Mouse (Mus musculus) granulocyte monocyte progenitor cell, adult 5-6 weeks (primary cell): Measurements from ENCODE around the gene Tnf. TPM values are rescaled to one million over a fixed set of nuclear protein-coding genes. Genes with fewer than 3 reads are reported as not detected.
"Not testable (repeated sequence)": the region's sequence is repeated elsewhere in the genome, so short reads cannot be mapped to it uniquely, and the experiment has no call there.

Source experiments
- ATAC-seq: replicated peaks from 2 replicates; pipeline ENCODE4 v1.8.0; 2016; ENCODE audit warnings: mild to moderate bottlenecking, moderate TSS enrichment, inconsistent platforms; ENCODE audit not compliant: poor library complexity, severe bottlenecking
- total RNA-seq, 2 experiments: library from RNA; stranded (forward) in 1 of 2; stranded (reverse) in 1 of 2; fragments of 200-712, 200-1000 nt in 1 of 2; fragments of >200 nt in 1 of 2; fragmentation: Nextera tagmentation in 1 of 2; gene quantifications; 2 replicates each; pipeline ENCODE4 v1.2.3; 2014 to 2017

Tnf gene
- total RNA-seq, 2 experiments from 2014 or later = 5.9 to 15.2 TPM

DNA sequence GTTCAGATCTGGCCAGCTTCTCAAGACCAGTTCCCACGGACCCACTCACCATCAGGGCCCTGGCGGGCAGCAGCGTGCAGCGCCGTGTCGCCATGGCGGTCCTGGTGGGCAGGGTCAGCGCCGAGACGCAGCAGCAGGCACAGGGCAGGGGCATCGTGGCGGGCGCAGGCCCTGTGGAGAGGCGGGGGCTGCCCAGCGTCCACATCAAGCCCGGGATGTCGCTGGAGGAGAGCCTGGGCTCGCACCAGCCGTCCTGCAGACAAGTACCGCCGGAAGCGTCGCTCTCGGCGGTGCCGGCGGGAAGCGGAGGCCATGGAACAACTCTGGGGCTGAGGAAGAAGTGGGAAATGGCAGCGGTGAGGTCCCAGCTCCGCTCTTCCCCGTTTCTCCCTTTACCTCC, 33.1 kb upstream of the Tnf start:
- 0 out of 2 replicates have a peak, but pooled peaks have one; percentile 1 for ATAC-seq

DNA sequence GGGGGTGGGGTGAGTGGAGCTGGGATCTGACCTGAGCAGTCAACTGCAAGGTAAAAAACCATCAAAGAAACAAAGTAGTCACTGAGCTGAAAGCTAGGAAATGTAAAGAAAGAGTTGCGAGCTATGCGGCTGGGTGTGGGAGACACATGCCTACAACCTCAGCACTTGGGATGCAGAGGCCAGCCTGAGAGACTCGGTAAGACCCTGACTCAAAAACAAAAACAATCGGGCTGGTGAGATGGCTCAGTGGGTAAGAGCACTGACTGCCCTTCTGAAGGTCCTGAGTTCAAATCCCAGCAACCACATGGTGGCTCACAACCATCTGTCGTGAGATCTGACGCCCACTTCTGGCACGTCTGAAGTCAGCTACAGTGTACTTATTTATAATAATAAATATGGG, 32.3 kb upstream of the Tnf start:
- not testable (repeated sequence) for ATAC-seq

DNA sequence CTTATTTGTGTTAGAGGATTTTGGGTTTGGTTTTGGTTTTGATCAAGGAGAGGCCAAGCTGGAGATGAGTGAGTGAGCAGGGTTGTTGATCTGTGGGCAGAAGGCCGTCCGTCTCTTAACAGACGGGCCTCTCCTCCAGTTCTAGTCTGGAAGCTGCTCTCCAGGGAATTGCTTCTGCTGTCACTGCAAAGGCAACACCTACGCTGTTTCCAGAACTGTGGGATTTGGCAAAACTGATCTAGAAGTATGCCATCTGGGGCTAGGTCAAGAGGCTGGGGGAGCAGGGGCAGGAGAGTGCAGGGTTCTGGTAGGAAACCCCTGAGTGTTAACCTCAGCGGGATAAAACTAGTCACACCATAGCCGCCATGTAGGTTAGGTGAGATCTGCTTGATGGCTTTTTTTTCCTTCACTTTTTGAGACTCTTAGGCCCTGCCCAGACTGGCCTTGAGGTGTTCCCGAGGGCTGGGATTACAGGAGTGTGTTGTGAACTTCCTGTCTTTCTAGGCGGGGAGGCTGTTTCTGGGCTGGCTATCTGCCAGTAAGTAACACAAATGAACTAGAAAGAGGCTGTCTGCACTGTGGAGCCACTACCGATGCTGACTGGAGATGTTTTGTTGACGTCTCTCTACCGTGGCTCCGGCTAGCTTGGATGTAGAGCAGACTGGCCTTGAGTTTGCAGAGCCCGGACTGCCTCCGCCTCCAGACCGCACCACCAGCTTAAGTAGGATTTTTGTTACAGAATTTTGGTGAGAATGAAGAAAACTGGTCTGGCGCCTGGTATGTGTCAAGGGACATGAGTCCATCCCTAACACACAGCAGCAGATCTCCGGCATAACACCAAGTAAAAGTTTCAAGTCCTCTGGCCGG, 31.5 kb upstream of the Tnf start, which contains the start of gene Atp6v1g2:
Atp6v1g2 (plus strand) TSS at position 547 of the 867 bp plus-strand sequence.
- ATAC-seq = no peak

DNA sequence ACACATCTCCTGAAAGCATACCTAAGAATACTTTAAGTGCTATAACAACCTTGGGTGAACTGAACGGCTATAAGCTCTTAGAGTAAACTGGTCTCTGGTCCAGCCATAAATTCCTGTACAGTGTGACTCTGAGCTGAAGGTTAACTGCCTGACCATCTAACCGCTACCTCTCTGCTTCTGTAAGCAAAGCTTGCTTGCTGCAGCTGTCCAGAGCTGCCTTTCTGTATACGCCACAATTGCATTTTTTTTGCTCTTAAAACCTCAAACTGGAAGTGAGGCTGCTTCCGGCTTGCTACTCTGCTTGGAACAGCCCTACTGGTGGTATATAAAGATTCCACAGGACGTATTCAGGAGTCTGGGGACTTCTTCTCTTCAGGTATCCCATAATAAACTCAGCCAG, 30.9 kb upstream of the Tnf start:
- ATAC-seq = 0 out of 2 replicates have a peak, but pooled peaks have one; percentile 6

DNA sequence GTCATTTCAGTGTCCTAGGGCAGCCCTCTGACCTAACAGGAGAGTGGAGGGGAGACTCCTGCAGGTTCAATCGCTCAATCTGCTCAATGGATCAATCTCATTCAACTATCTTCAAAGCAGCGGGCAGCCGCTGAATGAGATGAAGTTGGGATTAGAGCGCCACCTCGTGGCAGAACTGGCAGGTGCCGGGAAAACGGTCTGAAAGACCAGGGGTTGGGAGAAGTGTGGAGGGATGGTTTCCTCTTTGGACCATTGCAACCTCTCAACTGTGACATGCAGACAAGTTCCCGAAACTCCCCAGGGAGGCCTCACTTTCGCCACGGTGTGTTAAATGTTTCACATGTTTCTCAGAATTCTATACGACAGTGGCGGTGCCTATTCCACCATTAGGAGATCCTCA, 30.2 kb upstream of the Tnf start:
- ATAC-seq = peak; percentile 17; the same call in 1 of the 2 replicates

DNA sequence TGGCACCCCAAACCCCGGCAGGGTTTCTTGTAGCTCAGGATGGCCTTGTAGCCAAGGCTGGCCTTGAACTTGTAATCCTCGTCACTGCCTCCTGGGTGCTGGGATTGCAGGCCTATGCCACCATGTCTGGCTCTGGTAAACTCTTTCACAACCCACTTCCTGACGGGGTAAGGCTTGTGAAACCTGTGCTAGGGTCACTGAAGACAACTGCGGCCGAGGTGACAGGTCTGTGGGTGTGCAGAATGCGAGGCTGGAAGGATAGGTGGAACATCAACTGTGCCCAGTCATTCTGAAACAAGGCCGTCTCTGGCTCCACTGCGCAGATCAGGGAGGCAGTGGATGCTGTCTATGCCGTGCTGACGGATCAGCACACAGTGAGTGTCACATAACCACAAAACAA, 29.2 kb upstream of the Tnf start:
- ATAC-seq = peak; percentile 58

DNA sequence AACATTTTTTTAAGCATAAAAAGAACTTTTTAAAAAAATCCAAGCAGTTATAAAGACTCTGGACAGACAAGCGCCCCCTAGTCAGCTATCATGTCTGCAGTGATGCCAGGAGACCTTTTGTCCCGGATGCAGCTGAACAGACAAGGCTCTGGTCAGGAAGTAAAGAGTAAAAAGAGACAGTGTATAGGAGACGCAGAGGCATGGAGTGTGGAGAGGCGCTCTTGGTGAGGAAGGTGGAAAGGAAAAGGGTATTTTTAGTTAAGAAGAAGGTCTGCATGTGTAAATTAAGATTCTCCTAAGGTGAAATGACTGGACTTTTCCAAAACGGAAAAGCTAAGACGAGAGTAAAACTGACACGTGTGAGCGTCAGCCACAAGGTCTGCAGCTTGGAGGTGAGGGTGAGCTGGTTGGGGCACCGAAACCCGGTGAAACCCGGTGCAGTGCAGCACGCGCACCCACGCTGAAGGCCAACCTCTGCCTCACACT, 24.8 kb upstream of the Tnf start:
- no peak for ATAC-seq

DNA sequence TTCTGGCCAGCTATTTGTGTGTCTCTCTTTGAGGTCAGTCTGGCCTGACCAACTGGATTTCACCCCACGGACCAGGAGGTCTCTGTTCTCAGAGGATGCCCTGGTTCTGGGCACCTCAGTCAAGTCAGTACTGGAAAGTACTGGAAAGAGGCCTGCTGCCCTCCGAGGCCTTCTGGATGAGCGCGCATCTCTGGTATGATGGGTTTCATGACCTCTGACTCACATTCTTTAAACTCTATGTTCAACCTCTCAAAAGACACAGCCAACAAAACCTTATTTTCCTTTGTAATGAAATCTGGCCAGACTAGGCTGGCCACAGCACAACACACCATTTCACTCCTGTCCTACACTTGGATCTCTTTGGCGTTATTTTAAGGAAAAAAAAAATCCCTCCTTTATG, 23.6 kb upstream of the Tnf start:
- no peak for ATAC-seq

DNA sequence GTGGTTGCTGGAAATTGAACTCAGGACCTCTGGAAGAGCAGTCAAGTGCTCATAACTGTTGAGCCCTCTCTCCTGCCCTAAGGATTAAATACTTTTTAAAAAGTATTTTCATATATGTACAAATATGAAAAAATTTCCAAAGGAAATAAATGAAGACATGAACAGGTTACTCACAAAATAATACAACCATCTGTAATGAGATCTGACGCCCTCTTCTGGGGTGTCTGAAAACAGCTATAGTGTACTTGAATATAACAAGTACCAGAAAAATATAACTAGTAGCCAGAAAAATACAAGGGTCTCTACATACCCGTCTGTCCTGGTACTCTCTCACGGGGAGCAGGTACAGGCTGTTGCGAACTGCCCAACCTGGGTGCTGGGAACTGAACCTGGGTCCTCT, 22.8 kb upstream of the Tnf start:
- ATAC-seq = no peak

DNA sequence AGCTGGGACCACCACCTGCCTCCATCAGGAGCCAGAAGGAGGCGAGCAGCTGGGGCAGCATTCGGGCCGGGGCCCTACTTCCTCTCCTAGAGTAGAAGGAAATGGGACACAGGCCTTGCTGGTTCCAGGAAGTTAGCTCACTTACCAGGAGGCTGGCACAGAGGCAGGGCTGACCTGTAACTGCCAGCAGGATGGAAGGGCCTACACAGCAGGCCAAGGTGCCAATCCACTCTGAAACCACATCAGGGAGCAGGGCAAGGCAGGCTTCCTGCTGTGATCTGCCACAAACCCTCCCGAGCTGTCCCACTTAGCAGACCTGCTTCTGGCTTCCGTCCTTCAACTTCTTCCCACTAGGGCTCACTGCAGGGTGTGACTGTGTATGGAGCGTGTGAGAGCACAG, 20.5 kb upstream of the Tnf start:
- peak; percentile 42 for ATAC-seq

DNA sequence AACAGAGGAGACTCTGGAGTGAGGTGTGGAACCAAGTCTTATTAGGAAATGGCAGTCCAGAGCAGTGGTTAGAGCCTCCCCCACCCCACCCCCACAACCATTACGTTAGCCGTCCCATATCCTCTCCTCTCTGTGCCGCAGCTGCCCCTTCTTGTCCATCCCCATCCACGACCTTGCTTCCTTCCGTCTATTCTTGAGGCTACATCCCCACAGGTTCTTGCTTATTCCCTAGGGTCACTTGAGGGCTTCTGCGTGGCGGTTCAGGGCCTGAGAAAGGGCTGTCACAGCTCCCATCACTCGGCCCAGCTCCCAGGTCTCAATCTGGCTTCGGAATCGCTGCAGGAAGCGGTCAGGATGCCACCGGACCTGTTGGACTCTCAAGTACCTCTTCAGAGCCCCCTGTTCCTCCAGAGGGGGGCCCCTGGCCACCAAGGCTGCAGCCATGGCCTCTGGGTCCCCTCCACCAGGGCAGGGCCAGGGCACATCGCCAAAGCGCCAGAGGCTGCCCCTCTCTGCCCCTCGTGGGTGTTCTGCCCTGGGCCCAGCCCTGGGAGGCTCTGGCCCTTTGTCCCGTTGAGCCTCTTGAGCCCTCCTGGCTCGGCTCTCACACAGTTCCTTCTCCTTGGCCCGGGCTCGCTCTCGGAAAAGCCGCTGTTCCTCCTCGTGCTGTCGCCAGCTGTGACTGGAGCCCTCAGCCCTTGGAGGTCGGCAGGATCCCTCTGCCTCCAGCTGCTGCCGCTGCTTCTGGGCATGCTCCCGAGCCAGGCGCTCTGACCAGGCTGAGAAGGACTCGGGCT, 18.5 kb upstream of the Tnf start, which contains the start of gene Gm16181:
Gm16181 (plus strand) TSS at position 679 of the 797 bp plus-strand sequence.
- peak; percentile 5; the same call in 1 of the 2 replicates for ATAC-seq

DNA sequence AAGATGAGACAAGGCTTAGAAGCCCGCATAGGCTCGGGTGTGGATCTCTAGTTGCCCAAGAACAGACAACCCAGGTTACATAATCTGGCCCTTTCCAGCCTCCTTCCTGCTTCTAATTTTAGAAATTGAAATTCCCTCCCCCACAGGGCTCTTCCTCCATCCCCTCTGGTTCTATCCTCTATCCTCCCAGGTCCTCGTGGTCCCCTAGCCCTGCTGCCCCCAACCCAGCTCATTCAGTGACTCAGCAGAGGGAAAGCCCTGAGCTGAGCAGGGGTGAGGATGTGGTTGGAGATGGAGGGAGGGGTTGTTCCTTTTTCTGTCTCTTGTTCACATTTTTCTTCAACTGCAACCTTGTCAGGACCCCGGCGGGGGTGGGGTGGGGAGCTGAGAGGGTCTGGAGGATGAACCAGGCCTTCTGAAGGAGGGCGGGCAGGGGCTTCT, 17.8 kb upstream of the Tnf start:
- ATAC-seq = peak; percentile 71

DNA sequence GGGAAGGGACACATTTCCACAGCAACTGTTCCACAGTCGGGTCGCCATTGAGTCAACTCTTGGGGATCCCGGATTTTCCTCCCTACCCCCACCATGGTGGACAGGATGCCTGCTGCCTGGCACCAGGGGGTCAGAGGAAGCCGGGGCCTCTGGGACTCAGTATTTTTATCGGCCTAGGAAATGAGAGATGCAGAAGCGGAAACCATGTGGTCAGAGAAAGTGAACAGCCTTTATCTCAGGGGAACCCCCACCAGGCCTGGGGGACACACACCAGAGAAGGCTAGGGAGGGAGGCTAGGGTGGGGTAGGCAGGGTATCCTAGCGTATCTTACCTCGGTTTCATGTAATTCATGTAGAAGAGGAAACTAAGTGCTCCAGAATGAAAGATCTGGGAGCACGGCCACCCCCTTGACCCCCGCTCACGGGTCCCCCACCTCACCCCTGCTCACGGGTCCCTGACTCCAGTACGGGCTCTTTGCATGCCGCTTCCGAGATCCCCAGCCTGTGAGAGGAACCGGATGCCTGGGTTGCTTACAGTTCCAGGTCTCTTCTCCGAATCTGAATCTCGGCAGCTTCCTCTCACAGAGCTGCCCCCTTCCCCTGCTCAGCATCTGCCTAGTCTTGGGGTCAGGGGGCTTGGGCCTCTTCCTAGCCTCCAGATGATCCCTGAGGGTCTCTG, 16.8 kb upstream of the Tnf start:
- peak; percentile 36 for ATAC-seq

DNA sequence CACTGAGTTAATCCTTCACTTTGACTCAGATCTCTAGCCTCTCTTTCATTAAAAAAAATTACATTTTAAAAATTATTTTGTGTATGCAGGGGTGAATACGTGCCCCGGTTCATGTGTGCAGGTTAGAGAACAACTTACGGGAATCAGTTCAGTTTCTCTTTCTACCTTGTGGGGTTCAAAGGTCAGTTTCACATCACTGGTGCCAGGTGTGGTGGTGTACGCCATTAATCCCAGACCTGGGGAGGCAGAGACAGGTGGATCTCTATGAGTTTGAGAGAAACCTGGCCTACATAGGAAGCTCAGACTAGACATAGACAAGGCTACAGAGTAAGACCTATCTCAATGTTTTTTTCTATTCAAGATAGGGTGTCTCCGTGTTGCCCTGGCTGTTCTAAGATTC, 11.3 kb upstream of the Tnf start:
- ATAC-seq = no peak

DNA sequence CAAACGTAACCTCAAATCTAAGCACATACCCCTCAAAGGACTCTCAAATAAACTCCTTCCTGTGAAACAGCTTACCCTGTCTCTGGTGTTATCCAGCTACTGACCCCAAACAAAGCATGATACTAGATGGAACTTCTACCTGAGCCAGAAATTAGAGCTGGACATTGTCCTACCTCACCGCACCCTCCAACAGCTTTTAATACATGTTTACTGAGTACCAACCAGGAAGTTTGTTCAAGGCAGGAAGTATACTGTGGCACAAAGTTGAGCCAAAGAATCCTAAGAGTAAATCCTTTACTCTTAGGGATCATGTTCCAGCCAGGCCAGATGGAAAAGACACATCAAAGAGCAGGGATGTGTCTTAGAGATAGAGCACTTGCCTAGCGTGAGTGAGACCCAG, 8.8 kb upstream of the Tnf start:
- no peak for ATAC-seq

DNA sequence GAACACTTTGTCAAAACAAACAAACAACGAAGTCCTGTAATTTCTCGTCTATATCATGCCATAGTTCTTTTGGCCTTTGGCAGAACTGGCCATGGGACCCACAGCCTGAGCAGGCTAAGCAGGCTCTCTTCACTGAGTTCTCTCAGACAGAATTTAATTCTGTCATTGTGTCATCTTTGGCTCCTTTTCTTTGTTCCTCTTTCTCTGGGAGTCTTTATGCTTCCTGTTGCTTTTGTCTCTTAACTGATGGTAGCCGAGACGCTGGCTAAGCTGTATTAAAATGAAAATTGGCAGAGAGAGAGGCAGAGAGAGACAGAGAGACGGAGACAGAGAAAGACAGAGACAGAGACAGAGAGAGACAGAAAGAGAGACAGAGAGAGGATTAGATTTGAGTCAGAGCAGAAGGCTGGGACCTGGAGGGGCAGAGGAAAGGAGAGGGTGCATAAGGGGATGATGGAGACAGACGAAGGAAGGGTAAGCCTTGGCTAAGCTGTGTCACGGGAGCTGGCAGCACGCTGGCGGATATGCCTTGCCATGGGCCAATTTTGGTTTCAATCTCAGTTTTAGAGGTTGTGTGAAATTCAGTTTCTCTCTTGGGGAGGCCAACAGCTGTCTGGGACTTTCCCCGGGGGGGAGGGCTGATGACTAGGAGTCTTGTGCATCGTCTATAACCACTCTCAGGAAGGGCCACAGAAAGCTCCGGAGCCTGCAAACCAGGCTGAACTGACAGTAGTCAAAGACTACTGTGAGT, 8.2 kb upstream of the Tnf start:
- ATAC-seq = peak; percentile 80

DNA sequence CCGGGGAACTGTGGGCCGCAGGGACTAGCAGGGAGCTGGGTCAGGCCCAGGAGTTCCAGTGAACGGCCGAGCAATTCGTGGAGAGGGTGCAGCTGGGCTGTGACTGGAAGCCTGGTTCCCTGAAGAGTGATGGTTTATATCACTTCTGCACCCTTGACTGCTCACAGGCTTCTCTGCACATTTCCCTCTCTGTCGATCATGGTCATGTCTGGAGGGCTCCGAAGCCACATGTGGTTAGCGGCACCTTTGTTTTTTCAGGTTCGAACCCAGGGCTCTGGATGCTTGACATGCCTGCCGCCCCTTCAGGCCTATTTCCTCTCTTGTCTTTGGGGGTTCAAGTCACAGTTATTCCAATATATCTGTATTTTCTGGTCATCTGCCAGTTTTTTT, 3.6 kb upstream of the Tnf start:
- no peak for ATAC-seq

DNA sequence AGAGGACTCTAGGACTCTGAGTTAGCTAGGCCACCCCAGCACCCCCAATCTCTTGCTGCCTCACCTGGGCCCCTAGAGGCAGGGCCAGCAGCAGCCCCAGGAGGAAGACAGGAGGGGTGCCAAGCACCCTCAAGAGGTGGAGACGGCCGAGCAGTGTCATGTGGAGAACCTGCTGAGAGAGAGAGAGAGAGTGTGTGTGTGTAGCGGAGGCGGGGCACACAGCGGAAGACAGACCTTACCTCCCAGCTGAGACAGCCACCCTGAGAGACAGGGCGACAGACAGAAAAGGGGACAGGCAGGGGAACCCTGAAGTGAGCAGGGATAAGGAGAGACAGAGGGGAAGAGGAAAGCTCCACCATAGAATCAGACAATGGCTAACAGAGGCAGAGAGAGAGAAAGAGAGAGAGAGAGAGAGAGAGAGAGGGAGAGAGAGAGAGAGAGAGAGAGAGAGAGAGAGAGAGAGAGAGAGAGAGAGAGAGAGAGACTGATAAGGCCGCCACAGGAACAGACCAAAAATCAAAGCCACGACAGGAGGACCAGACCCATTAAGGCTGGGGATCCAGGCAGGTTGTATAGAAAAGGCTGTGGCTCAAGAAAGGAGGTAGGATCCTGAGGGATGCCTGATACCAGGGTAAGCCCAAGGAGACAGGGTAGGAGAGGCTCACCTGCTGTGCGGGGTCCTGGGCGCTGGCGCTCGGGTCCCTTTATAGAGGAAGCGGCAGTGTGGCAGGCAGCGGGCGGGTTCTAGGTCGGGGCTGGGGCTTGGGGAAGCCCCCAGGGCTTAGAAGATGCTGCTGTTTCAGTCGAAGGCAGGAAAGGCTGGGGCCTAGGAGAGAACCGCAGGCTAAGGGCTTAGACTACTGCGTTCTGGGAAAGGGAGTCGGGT, 2.9 kb upstream of the Tnf start, which contains the start of gene Lta:
Lta (minus strand) TSS at position 858 of the 886 bp plus-strand sequence.
- no peak for ATAC-seq

DNA sequence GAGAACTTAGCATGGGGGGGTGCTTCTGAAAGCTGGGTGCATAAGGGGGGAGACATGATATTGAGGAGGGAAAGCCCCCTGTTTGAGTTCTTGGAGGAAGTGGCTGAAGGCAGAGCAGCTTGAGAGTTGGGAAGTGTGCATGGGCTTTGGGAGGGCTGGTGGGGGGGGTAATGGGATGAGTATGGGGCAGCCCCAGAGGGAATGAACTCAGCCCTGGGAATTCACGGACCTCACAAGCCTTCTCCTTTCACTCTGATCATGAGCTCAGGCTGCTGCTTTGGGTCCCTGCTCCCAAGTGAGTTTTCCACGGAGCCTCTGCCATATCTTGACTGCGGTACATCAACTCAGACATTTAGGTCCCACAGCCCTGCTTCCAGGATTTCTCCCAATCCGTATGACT, 635 bp upstream of the Tnf start:
- ATAC-seq = no peak
